In genomic region chr7:27454461-27455121, GRCm38 (mm10) we compare ENCODE assay signal across 21 mouse cellular contexts. TPM values are rescaled to one million over a fixed set of nuclear protein-coding genes. Genes with fewer than 3 reads are reported as not detected.
A peak's percentile ranks its signal among the peaks of the same experiment; 100 is the strongest.
DNase-seq lines count a peak whose midpoint lies in the region; ATAC-seq and TF ChIP-seq lines count a peak whose summit lies in the region.
"Had no signal": no experiment of that assay in that cellular context is flagged by ENCODE, and none has a peak within 500 bp of the region (broad histone marks: within the 10 kb centered on the region; RNA-seq: fewer than 3 reads in every experiment).

No protein-coding gene starts in this region.

- peak overlapping the region; percentile 77 for H3K4me2 ChIP-seq in liver, embryonic 15.5 days
- H3K4me2 ChIP-seq: forebrain, embryonic 12.5 days; heart, embryonic 15.5 days; hindbrain, embryonic 15.5 days; kidney, embryonic 15.5 days; neural tube, embryonic 13.5 days had no signal

- TF ChIP-seq POLR2A in spleen, adult 2 months (IDR thresholded peaks at IDR 0.05; ENCODE audit: low read depth, low read length) = no peak

- no peak overlapping the region for H3K4me3 ChIP-seq in spleen, adult 2 months (ENCODE audit: extremely low read depth, insufficient read depth, insufficient read length)
- H3K4me3 ChIP-seq in liver, embryonic 15.5 days (replicated peaks) = peak overlapping the region; percentile 35
- H3K4me3 ChIP-seq in heart, embryonic 10.5 days = no peak overlapping the region
- H3K4me3 ChIP-seq: embryonic facial prominence, embryonic 10.5 days; forebrain, embryonic 12.5 days; heart, embryonic 15.5 days; hindbrain, embryonic 15.5 days; kidney, embryonic 15.5 days; limb, embryonic 10.5 days; neural tube, embryonic 13.5 days had no signal

- H3K36me3 ChIP-seq in spleen, adult 2 months (ENCODE audit: control insufficient read depth, insufficient read depth, low read length) = peaks cover 5% of the 10 kb centered on the region
- H3K36me3 ChIP-seq in liver, embryonic 15.5 days (replicated peaks) = peaks cover 96% of the 10 kb centered on the region
- peaks cover 4% of the 10 kb centered on the region; the same call in 1 of the 2 replicates for H3K36me3 ChIP-seq in splenic B cell, adult 2 months (ENCODE audit: control insufficient read depth, insufficient read depth, low read length, poor library complexity, severe bottlenecking)
- no peaks in the 10 kb centered on the region for H3K36me3 ChIP-seq in heart, embryonic 10.5 days
- H3K36me3 ChIP-seq: embryonic facial prominence, embryonic 10.5 days; forebrain, embryonic 12.5 days; heart, embryonic 15.5 days; hindbrain, embryonic 15.5 days; kidney, embryonic 15.5 days; limb, embryonic 10.5 days; neural tube, embryonic 13.5 days had no signal

- ATAC-seq in common myeloid progenitor, adult 5-6 weeks (replicated peaks; ENCODE audit: low read depth, poor library complexity, severe bottlenecking) = peak; percentile 62
- ATAC-seq in liver, embryonic 15.5 days (ENCODE audit: insufficient read depth) = peak; percentile 62
- ATAC-seq: lung, postnatal 0 days; midbrain, embryonic 16.5 days had no signal

- 0 out of 2 replicates have a peak overlapping the region, but pooled peaks have one; percentile 16 for H3K9ac ChIP-seq in liver, embryonic 15.5 days
- H3K9ac ChIP-seq: forebrain, embryonic 12.5 days; heart, embryonic 15.5 days; hindbrain, embryonic 15.5 days; kidney, embryonic 15.5 days; neural tube, embryonic 13.5 days had no signal

- H3K9me3 ChIP-seq in liver, embryonic 15.5 days (replicated peaks) = no peaks in the 10 kb centered on the region
- no peaks in the 10 kb centered on the region for H3K9me3 ChIP-seq in heart, embryonic 10.5 days
- H3K9me3 ChIP-seq: embryonic facial prominence, embryonic 10.5 days; forebrain, embryonic 12.5 days; heart, embryonic 15.5 days; hindbrain, embryonic 15.5 days; kidney, embryonic 15.5 days; limb, embryonic 10.5 days; neural tube, embryonic 13.5 days had no signal

- TF ChIP-seq CTCF in spleen, adult 2 months (IDR thresholded peaks at IDR 0.05; ENCODE audit: extremely low read depth, insufficient read depth, insufficient read length, insufficient replicate concordance) = no peak

- H3K4me1 ChIP-seq in spleen, adult 2 months (ENCODE audit: control insufficient read depth, insufficient read depth, insufficient read length) = peaks cover 18% of the 10 kb centered on the region; the same call in 1 of the 2 replicates
- peaks cover 96% of the 10 kb centered on the region for H3K4me1 ChIP-seq in liver, embryonic 15.5 days (replicated peaks)
- H3K4me1 ChIP-seq in heart, embryonic 10.5 days = no peaks in the 10 kb centered on the region; the same call in 1 of the 2 replicates
- H3K4me1 ChIP-seq: embryonic facial prominence, embryonic 10.5 days; forebrain, embryonic 12.5 days; heart, embryonic 15.5 days; hindbrain, embryonic 15.5 days; kidney, embryonic 15.5 days; limb, embryonic 10.5 days; neural tube, embryonic 13.5 days had no signal

- H3K27me3 ChIP-seq in spleen, adult 2 months (ENCODE audit: control insufficient read depth, insufficient read depth, low read length) = no peaks in the 10 kb centered on the region
- H3K27me3 ChIP-seq in liver, embryonic 15.5 days = no peaks in the 10 kb centered on the region
- no peaks in the 10 kb centered on the region for H3K27me3 ChIP-seq in splenic B cell, adult 2 months (ENCODE audit: control insufficient read depth, insufficient read depth, low read length, poor library complexity, severe bottlenecking)
- H3K27me3 ChIP-seq in heart, embryonic 10.5 days (ENCODE audit: insufficient read depth, poor library complexity, severe bottlenecking) = no peaks in the 10 kb centered on the region
- H3K27me3 ChIP-seq: forebrain, embryonic 12.5 days; heart, embryonic 15.5 days; hindbrain, embryonic 15.5 days; kidney, embryonic 15.5 days; neural tube, embryonic 13.5 days had no signal

- peak overlapping the region; percentile 63 for H3K27ac ChIP-seq in spleen, adult 2 months (ENCODE audit: insufficient read depth, low read length)
- H3K27ac ChIP-seq in liver, embryonic 15.5 days (replicated peaks) = peak overlapping the region; percentile 86
- no peak overlapping the region for H3K27ac ChIP-seq in heart, embryonic 10.5 days
- H3K27ac ChIP-seq: embryonic facial prominence, embryonic 10.5 days; forebrain, embryonic 12.5 days; heart, embryonic 15.5 days; hindbrain, embryonic 15.5 days; kidney, embryonic 15.5 days; limb, embryonic 10.5 days; neural tube, embryonic 13.5 days had no signal

- 32% methylated on average over 10 of the region's 10 CpGs for WGBS in spleen, adult 2 months
- WGBS in liver, embryonic 15.5 days (ENCODE audit: insufficient replicate concordance) = 21% methylated on average over 10 of the region's 10 CpGs
- WGBS in heart, embryonic 10.5 days = 66% methylated on average over 10 of the region's 10 CpGs

- peak; percentile 48 to 50 for DNase-seq in spleen, adult 2 months (ENCODE audit: low read depth in 1 of 2, low spot score in 2 of 2)
- DNase-seq in spleen, adult 18-20 months = no peak
- peak; percentile 77 for DNase-seq in splenic B cell, adult 2 months (ENCODE audit: low read depth, low spot score)
- no peak for DNase-seq in urinary bladder, adult 2 months (ENCODE audit: low spot score)
- DNase-seq in adrenal gland, postnatal 4 days (ENCODE audit: low spot score in 2 of 2) = no peak
- no peak for DNase-seq in heart, embryonic 10.5 days (ENCODE audit: low spot score)
- DNase-seq: adrenal gland, postnatal 25 days; cerebellum, adult 2 months; gastrocnemius, postnatal 10 days; thymus, postnatal 25 days had no signal

RNA-seq across cellular contexts. Expression of gene Blvrb, which starts 6.8 kb away (rescaled TPM):
- 280 and 330 TPM in 2 replicates for polyA plus RNA-seq in spleen, adult 2 months (2012; rRNA removed)
- 78.0 and 98.4 TPM in 2 replicates for total RNA-seq in common myeloid progenitor, adult 5-6 weeks (2017)
- 920 and 1,009 TPM in 2 replicates for polyA plus RNA-seq in liver, embryonic 15.5 days (2015; fragmentation: Nextera tagmentation; extraction: Ambion mirVana)
- 46.5 and 51.3 TPM in 2 replicates for polyA plus RNA-seq in urinary bladder, adult 2 months (2012; rRNA removed)
- 10 to 100 TPM; 58.4 to 62.1 TPM for total RNA-seq in adrenal gland, postnatal 4 days (2021)
- polyA plus RNA-seq in heart, embryonic 10.5 days (2016; fragmentation: Nextera tagmentation; extraction: Ambion mirVana) = 88.8 and 94.6 TPM in 2 replicates

RNA-seq across cellular contexts. Expression of gene Sptbn4, which starts 7.1 kb away (rescaled TPM):
- polyA plus RNA-seq in spleen, adult 2 months (2012; rRNA removed) = 0.23 and 0.41 TPM in 2 replicates
- total RNA-seq in common myeloid progenitor, adult 5-6 weeks (2017) = 0.34 TPM in 1 of 2 replicates, not detected in the other
- polyA plus RNA-seq in liver, embryonic 15.5 days (2015; fragmentation: Nextera tagmentation; extraction: Ambion mirVana) = 0.06 and 0.09 TPM in 2 replicates
- polyA plus RNA-seq in urinary bladder, adult 2 months (2012; rRNA removed) = 0.53 and 0.74 TPM in 2 replicates
- total RNA-seq in adrenal gland, postnatal 4 days (2021) = 1 to 10 TPM; 1.2 to 1.4 TPM
- 0.40 and 0.46 TPM in 2 replicates for polyA plus RNA-seq in heart, embryonic 10.5 days (2016; fragmentation: Nextera tagmentation; extraction: Ambion mirVana)

RNA-seq across cellular contexts. Expression of gene Sertad3, which starts 19.0 kb away (rescaled TPM):
- polyA plus RNA-seq in spleen, adult 2 months (2012; rRNA removed) = 13.9 and 16.0 TPM in 2 replicates
- total RNA-seq in common myeloid progenitor, adult 5-6 weeks (2017) = 9.6 and 13.1 TPM in 2 replicates
- 35.6 and 38.9 TPM in 2 replicates for polyA plus RNA-seq in liver, embryonic 15.5 days (2015; fragmentation: Nextera tagmentation; extraction: Ambion mirVana)
- polyA plus RNA-seq in urinary bladder, adult 2 months (2012; rRNA removed) = 22.0 and 29.1 TPM in 2 replicates
- total RNA-seq in adrenal gland, postnatal 4 days (2021) = 10 to 100 TPM; 16.7 to 17.3 TPM
- 19.0 and 23.8 TPM in 2 replicates for polyA plus RNA-seq in heart, embryonic 10.5 days (2016; fragmentation: Nextera tagmentation; extraction: Ambion mirVana)

RNA-seq across cellular contexts. Expression of gene Sertad1, which starts 32.1 kb away (rescaled TPM):
- 21.9 and 33.0 TPM in 2 replicates for polyA plus RNA-seq in spleen, adult 2 months (2012; rRNA removed)
- 11.5 and 14.0 TPM in 2 replicates for total RNA-seq in common myeloid progenitor, adult 5-6 weeks (2017)
- polyA plus RNA-seq in liver, embryonic 15.5 days (2015; fragmentation: Nextera tagmentation; extraction: Ambion mirVana) = 28.2 and 29.6 TPM in 2 replicates
- polyA plus RNA-seq in urinary bladder, adult 2 months (2012; rRNA removed) = 36.2 and 37.2 TPM in 2 replicates
- total RNA-seq in adrenal gland, postnatal 4 days (2021) = 10 to 100 TPM; 18.1 to 18.8 TPM
- 34.8 and 38.9 TPM in 2 replicates for polyA plus RNA-seq in heart, embryonic 10.5 days (2016; fragmentation: Nextera tagmentation; extraction: Ambion mirVana)

RNA-seq across cellular contexts. Expression of gene Prx, which starts 44.5 kb away (rescaled TPM):
- polyA plus RNA-seq in spleen, adult 2 months (2012; rRNA removed) = 0.68 and 0.72 TPM in 2 replicates
- 1.2 and 1.8 TPM in 2 replicates for total RNA-seq in common myeloid progenitor, adult 5-6 weeks (2017)
- 0.67 and 0.75 TPM in 2 replicates for polyA plus RNA-seq in liver, embryonic 15.5 days (2015; fragmentation: Nextera tagmentation; extraction: Ambion mirVana)
- polyA plus RNA-seq in urinary bladder, adult 2 months (2012; rRNA removed) = 4.6 and 4.9 TPM in 2 replicates
- total RNA-seq in adrenal gland, postnatal 4 days (2021) = 1 to 10 TPM; 7.0 to 8.8 TPM
- 2.4 and 2.8 TPM in 2 replicates for polyA plus RNA-seq in heart, embryonic 10.5 days (2016; fragmentation: Nextera tagmentation; extraction: Ambion mirVana)

Comparison
In these comparisons a context has a peak if more than half of its experiments do, and no peak if none do; other contexts are left out.
1. DNase-seq: peak in spleen, adult 2 months (2 of 2) and splenic B cell, adult 2 months (single experiment); none in spleen, adult 18-20 months (0 of 2), urinary bladder, adult 2 months (single experiment), adrenal gland, postnatal 4 days (0 of 2) and heart, embryonic 10.5 days (single experiment).